In the genomic region with DNA sequence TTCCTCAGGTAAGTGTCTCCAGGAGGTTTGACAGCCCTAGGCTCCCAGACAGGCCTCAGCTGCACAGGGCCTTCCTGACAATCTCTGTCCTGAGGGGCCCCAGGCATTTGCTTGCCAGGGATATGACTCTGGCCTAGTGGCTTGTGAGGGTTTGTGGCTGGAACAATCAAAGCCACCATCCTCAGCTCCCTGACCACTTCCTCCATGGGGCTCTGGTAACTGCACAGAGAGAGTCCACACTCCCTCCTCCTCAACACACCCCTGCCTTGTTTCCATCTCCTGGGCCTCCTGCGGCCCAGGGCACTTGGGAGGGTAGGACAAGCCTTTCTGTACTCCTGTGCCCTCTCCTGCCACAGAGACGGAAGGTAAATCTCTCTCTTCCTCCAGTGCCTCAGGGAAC, we compare ENCODE assay signal across 20 mouse cellular contexts.
A peak's percentile ranks its signal among the peaks of the same experiment; 100 is the strongest.
DNase-seq lines count a peak whose midpoint lies in the region; ATAC-seq lines count a peak whose summit lies in the region.
"Had no signal": no experiment of that assay in that cellular context is flagged by ENCODE, and none has a peak within 500 bp of the region (broad histone marks: within the 10 kb centered on the region; RNA-seq: fewer than 3 reads in every experiment).

No protein-coding gene starts in this region.

- H3K4me1 ChIP-seq in hindbrain, embryonic 10.5 days (replicated peaks) = peaks cover 18% of the 10 kb centered on the region
- no peaks in the 10 kb centered on the region; the same call in 1 of the 2 replicates for H3K4me1 ChIP-seq in hindbrain, embryonic 16.5 days (ENCODE audit: control insufficient read depth, insufficient read depth, low read depth, low read length)
- peaks cover 34% of the 10 kb centered on the region for H3K4me1 ChIP-seq in embryonic facial prominence, embryonic 14.5 days (ENCODE audit: control insufficient read depth, insufficient read depth, low read length)
- H3K4me1 ChIP-seq in limb, embryonic 12.5 days (replicated peaks) = peaks cover 40% of the 10 kb centered on the region

- no peak overlapping the region for H3K9ac ChIP-seq in hindbrain, embryonic 16.5 days (ENCODE audit: low read depth, low read length)
- H3K9ac ChIP-seq in embryonic facial prominence, embryonic 14.5 days (ENCODE audit: low read depth, low read length) = no peak overlapping the region
- 0 out of 2 replicates have a peak overlapping the region, but pooled peaks have one; percentile 23 for H3K9ac ChIP-seq in limb, embryonic 12.5 days (replicated peaks)
- H3K9ac ChIP-seq: forebrain, embryonic 12.5 days; neural tube, embryonic 15.5 days had no signal

- no peak overlapping the region for H3K4me3 ChIP-seq in hindbrain, embryonic 10.5 days
- H3K4me3 ChIP-seq in hindbrain, embryonic 16.5 days (ENCODE audit: low read length) = no peak overlapping the region
- no peak overlapping the region for H3K4me3 ChIP-seq in embryonic facial prominence, embryonic 14.5 days (ENCODE audit: low read depth, low read length)
- H3K4me3 ChIP-seq in limb, embryonic 12.5 days (replicated peaks) = no peak overlapping the region
- H3K4me3 ChIP-seq: forebrain, embryonic 12.5 days; left cerebral cortex, adult 2 months; myocyte; neural tube, embryonic 15.5 days had no signal

- no peak for DNase-seq in hindbrain, embryonic 10.5 days (ENCODE audit: low spot score)
- peak; percentile 82 for DNase-seq in 416B (ENCODE audit: low read depth)
- no peak for DNase-seq in embryonic facial prominence, embryonic 14.5 days (ENCODE audit: low spot score)
- no peak for DNase-seq in ovary, postnatal 14 days (ENCODE audit: low spot score)
- DNase-seq in gastrocnemius, postnatal 10 days = no peak
- no peak for DNase-seq in kidney, adult 9 months
- DNase-seq: cerebellum, postnatal 14 days; lung, postnatal 10 days; retina, postnatal 1 day; right cerebral cortex, postnatal 4 days; thymus, adult 18-20 months had no signal

- H3K27ac ChIP-seq in hindbrain, embryonic 10.5 days = peak overlapping the region; percentile 62
- H3K27ac ChIP-seq in hindbrain, embryonic 16.5 days (ENCODE audit: low read depth, low read length) = no peak overlapping the region
- peak overlapping the region; percentile 25; the same call in 1 of the 2 replicates for H3K27ac ChIP-seq in embryonic facial prominence, embryonic 14.5 days (replicated peaks; ENCODE audit: low read depth, low read length)
- peak overlapping the region; percentile 84; the same call in 1 of the 2 replicates for H3K27ac ChIP-seq in limb, embryonic 12.5 days
- H3K27ac ChIP-seq: forebrain, embryonic 12.5 days; kidney, postnatal 0 days; left cerebral cortex, adult 2 months; neural tube, embryonic 15.5 days had no signal

- peaks cover 12% of the 10 kb centered on the region; the same call in 1 of the 2 replicates for H3K9me3 ChIP-seq in hindbrain, embryonic 10.5 days
- peaks cover 3% of the 10 kb centered on the region; the same call in 1 of the 2 replicates for H3K9me3 ChIP-seq in hindbrain, embryonic 16.5 days (ENCODE audit: control insufficient read depth, low read length)
- peaks cover 29% of the 10 kb centered on the region for H3K9me3 ChIP-seq in embryonic facial prominence, embryonic 14.5 days (ENCODE audit: control insufficient read depth, low read length)
- H3K9me3 ChIP-seq in limb, embryonic 12.5 days = peaks cover 17% of the 10 kb centered on the region
- H3K9me3 ChIP-seq: neural tube, embryonic 15.5 days had no signal

- no peaks in the 10 kb centered on the region for H3K36me3 ChIP-seq in hindbrain, embryonic 10.5 days
- H3K36me3 ChIP-seq in hindbrain, embryonic 16.5 days (ENCODE audit: control insufficient read depth, insufficient read depth, low read length) = no peaks in the 10 kb centered on the region
- H3K36me3 ChIP-seq in embryonic facial prominence, embryonic 14.5 days (ENCODE audit: control insufficient read depth, insufficient read depth, low read length) = no peaks in the 10 kb centered on the region
- H3K36me3 ChIP-seq in limb, embryonic 12.5 days = no peaks in the 10 kb centered on the region
- H3K36me3 ChIP-seq: forebrain, embryonic 12.5 days; neural tube, embryonic 15.5 days had no signal

- H3K27me3 ChIP-seq in hindbrain, embryonic 10.5 days (ENCODE audit: insufficient read depth, poor library complexity, severe bottlenecking) = no peaks in the 10 kb centered on the region
- H3K27me3 ChIP-seq in hindbrain, embryonic 16.5 days (replicated peaks; ENCODE audit: control insufficient read depth, insufficient read depth, low read length) = no peaks in the 10 kb centered on the region
- no peaks in the 10 kb centered on the region for H3K27me3 ChIP-seq in embryonic facial prominence, embryonic 14.5 days (replicated peaks; ENCODE audit: control insufficient read depth, insufficient read depth, low read length)
- H3K27me3 ChIP-seq in limb, embryonic 12.5 days = no peaks in the 10 kb centered on the region
- H3K27me3 ChIP-seq: forebrain, embryonic 12.5 days; neural tube, embryonic 15.5 days had no signal

- WGBS in hindbrain, embryonic 10.5 days = 82% methylated on average over 2 of the region's 2 CpGs
- WGBS in hindbrain, embryonic 16.5 days = 83% methylated on average over 2 of the region's 2 CpGs
- WGBS in embryonic facial prominence, embryonic 14.5 days = 64% methylated on average over 2 of the region's 2 CpGs
- 67% methylated on average over 2 of the region's 2 CpGs for WGBS in limb, embryonic 12.5 days

- no peak for ATAC-seq in hindbrain, embryonic 16.5 days
- no peak for ATAC-seq in embryonic facial prominence, embryonic 14.5 days (ENCODE audit: low read depth)
- no peak for ATAC-seq in limb, embryonic 12.5 days (ENCODE audit: insufficient number of reproducible peaks, insufficient read depth, low FRiP score, low TSS enrichment, low read depth)
- ATAC-seq: inflammation-experienced regulatory T-cells, adult 6 months had no signal

- no peak overlapping the region for H3K4me2 ChIP-seq in hindbrain, embryonic 16.5 days (ENCODE audit: low read length)
- H3K4me2 ChIP-seq in embryonic facial prominence, embryonic 14.5 days (ENCODE audit: low read depth, low read length) = no peak overlapping the region
- no peak overlapping the region for H3K4me2 ChIP-seq in limb, embryonic 12.5 days
- H3K4me2 ChIP-seq: forebrain, embryonic 12.5 days; midbrain, embryonic 11.5 days; neural tube, embryonic 15.5 days had no signal
